Comparison of ENCODE assay signal across 24 mouse cellular contexts in genomic region chr8:34287801-34288200, GRCm38 (mm10).
DNase-seq lines count a peak whose midpoint lies in the region; ATAC-seq and TF ChIP-seq lines count a peak whose summit lies in the region.
"Had no signal": no experiment of that assay in that cellular context is flagged by ENCODE, and none has a peak within 500 bp of the region (broad histone marks: within the 10 kb centered on the region; RNA-seq: fewer than 3 reads in every experiment).

No protein-coding gene starts in this region.

- H3K9me3 ChIP-seq in hindbrain, embryonic 11.5 days (ENCODE audit: control insufficient read depth, low read length), result no peaks in the 10 kb centered on the region
- H3K9me3 ChIP-seq: embryonic facial prominence, embryonic 12.5 days; hindbrain, embryonic 12.5 days; limb, embryonic 10.5 days; midbrain, embryonic 12.5 days had no signal

- WGBS in hindbrain, embryonic 11.5 days, result 80% methylated on average over 2 of the region's 2 CpGs

- no peaks in the 10 kb centered on the region for H3K36me3 ChIP-seq in myocyte (ENCODE audit: control insufficient read depth, insufficient read depth)
- no peaks in the 10 kb centered on the region for H3K36me3 ChIP-seq in hindbrain, embryonic 11.5 days (ENCODE audit: control insufficient read depth, insufficient read depth, low read length)
- H3K36me3 ChIP-seq: embryonic facial prominence, embryonic 12.5 days; hindbrain, embryonic 12.5 days; limb, embryonic 10.5 days; midbrain, embryonic 12.5 days; neural tube, embryonic 13.5 days had no signal

- H3K4me1 ChIP-seq in hindbrain, embryonic 11.5 days (replicated peaks; ENCODE audit: control insufficient read depth, insufficient read depth, low read length), result no peaks in the 10 kb centered on the region
- H3K4me1 ChIP-seq: embryonic facial prominence, embryonic 12.5 days; hindbrain, embryonic 12.5 days; limb, embryonic 10.5 days; midbrain, embryonic 12.5 days; neural tube, embryonic 13.5 days had no signal

- H3K4me2 ChIP-seq in myocyte (ENCODE audit: low read depth), result peak overlapping the region; percentile 24
- H3K4me2 ChIP-seq in hindbrain, embryonic 11.5 days (replicated peaks; ENCODE audit: low read depth, low read length), result no peak overlapping the region
- H3K4me2 ChIP-seq: embryonic facial prominence, embryonic 12.5 days; heart, embryonic 11.5 days; hindbrain, embryonic 12.5 days; midbrain, embryonic 12.5 days; neural tube, embryonic 13.5 days had no signal

- no peak for TF ChIP-seq POLR2A in myocyte (IDR thresholded peaks at IDR 0.05; ENCODE audit: insufficient read length, low read depth)

- no peak overlapping the region for H3K9ac ChIP-seq in hindbrain, embryonic 11.5 days (ENCODE audit: low read depth, low read length)
- H3K9ac ChIP-seq: embryonic facial prominence, embryonic 12.5 days; hindbrain, embryonic 12.5 days; midbrain, embryonic 12.5 days; neural tube, embryonic 13.5 days had no signal

- no peaks in the 10 kb centered on the region for H3K27me3 ChIP-seq in myocyte (ENCODE audit: control insufficient read depth, insufficient read depth, insufficient read length)
- H3K27me3 ChIP-seq in hindbrain, embryonic 11.5 days (ENCODE audit: control insufficient read depth, insufficient read depth, low read length), result no peaks in the 10 kb centered on the region
- H3K27me3 ChIP-seq: CH12.LX; embryonic facial prominence, embryonic 12.5 days; hindbrain, embryonic 12.5 days; midbrain, embryonic 12.5 days; neural tube, embryonic 13.5 days had no signal

- no peak for ATAC-seq in hindbrain, embryonic 11.5 days (ENCODE audit: low FRiP score)
- ATAC-seq: forebrain, embryonic 16.5 days had no signal

- peak; percentile 64 for DNase-seq in heart, adult 11 months
- DNase-seq in heart, adult 9 months (ENCODE audit: low spot score in 2 of 2), result no peak
- DNase-seq in 416B (ENCODE audit: low read depth), result peak; percentile 62
- DNase-seq in adrenal gland, adult 8-10 months, result peak; percentile 80
- no peak for DNase-seq in layer of hippocampus, adult 11-12 months (ENCODE audit: low spot score)
- no peak for DNase-seq in hindbrain, embryonic 11.5 days (ENCODE audit: low spot score)
- DNase-seq: cerebellum, adult 9-10 months; heart, postnatal 10 days; kidney, adult 9 months; kidney, postnatal 25 days; layer of hippocampus, adult 9-11 months; lung, adult 2 months; lung, postnatal 36 days; thymus, postnatal 4 days had no signal

- no peaks in the 10 kb centered on the region for H3K79me2 ChIP-seq in myocyte (ENCODE audit: control insufficient read depth, insufficient read depth)

- no peak overlapping the region for H3ac ChIP-seq in myocyte (ENCODE audit: control insufficient read depth, insufficient read length)

- no peak overlapping the region for H3K27ac ChIP-seq in hindbrain, embryonic 11.5 days (ENCODE audit: low read depth, low read length)
- H3K27ac ChIP-seq: embryonic facial prominence, embryonic 12.5 days; hindbrain, embryonic 12.5 days; left cerebral cortex, adult 2 months; limb, embryonic 10.5 days; midbrain, embryonic 12.5 days; neural tube, embryonic 13.5 days had no signal

- H3K4me3 ChIP-seq in myocyte, result no peak overlapping the region
- H3K4me3 ChIP-seq in hindbrain, embryonic 11.5 days (ENCODE audit: low read depth, low read length), result no peak overlapping the region
- H3K4me3 ChIP-seq: embryonic facial prominence, embryonic 12.5 days; hindbrain, embryonic 12.5 days; left cerebral cortex, adult 2 months; limb, embryonic 10.5 days; midbrain, embryonic 12.5 days; neural tube, embryonic 13.5 days had no signal

TF ChIP-seq in myocyte, 11 proteins besides CTCF, POLR2A, EP300 and RAD21:
- TF ChIP-seq MYOD1 (IDR thresholded peaks at IDR 0.05; ENCODE audit: control insufficient read depth in 1 of 3, insufficient read length in 2 of 3, low read depth in 2 of 3), result no peak
- no peak for TF ChIP-seq USF1 (IDR thresholded peaks at IDR 0.05; ENCODE audit: low read depth)
- no peak for TF ChIP-seq TCF12 (IDR thresholded peaks at IDR 0.05; ENCODE audit: insufficient read depth, poor library complexity, severe bottlenecking)
- no peak for TF ChIP-seq REST (IDR thresholded peaks at IDR 0.05; ENCODE audit: insufficient read depth, insufficient read length)
- no peak for TF ChIP-seq TCF3 (IDR thresholded peaks at IDR 0.05; ENCODE audit: insufficient read length, low read depth)
- no peak for TF ChIP-seq E2F4 (IDR thresholded peaks at IDR 0.05; ENCODE audit: insufficient read depth)
- no peak for TF ChIP-seq CEBPB (IDR thresholded peaks at IDR 0.05; ENCODE audit: insufficient read depth, poor library complexity, severe bottlenecking)
- no peak for TF ChIP-seq MAX (IDR thresholded peaks at IDR 0.05; ENCODE audit: low read depth)
- no peak for TF ChIP-seq SRF (IDR thresholded peaks at IDR 0.05; ENCODE audit: control insufficient read depth, insufficient read length, low read depth)
- TF ChIP-seq POLR2AphosphoS2 (IDR thresholded peaks at IDR 0.05; ENCODE audit: insufficient read length, low read depth), result no peak
- TF ChIP-seq MYOG (IDR thresholded peaks at IDR 0.05; ENCODE audit: control insufficient read depth in 1 of 3, insufficient read depth in 1 of 3, insufficient read length in 2 of 3, low read depth in 2 of 3), result no peak
TF ChIP-seq in myocyte: peak in this region for 0.

Comparison
In these comparisons a context has a peak if more than half of its experiments do, and no peak if none do; other contexts are left out.
1. DNase-seq: peak in heart, adult 11 months (single experiment), 416B (single experiment) and adrenal gland, adult 8-10 months (single experiment); none in heart, adult 9 months (0 of 2), layer of hippocampus, adult 11-12 months (single experiment) and hindbrain, embryonic 11.5 days (single experiment).